Mouse (Mus musculus) intestine, embryonic 16.5 days (tissue): ENCODE measurements around the gene Slc25a31. TPM values are rescaled to one million over a fixed set of nuclear protein-coding genes. Genes with fewer than 3 reads are reported as not detected.

Source experiments
- ATAC-seq: fragments of 200-750 bp; cut with Nextera tagmentation; 2 replicates; pipeline ENCODE4 v1.8.0; 2017; ENCODE audit warnings: moderate TSS enrichment, moderate library complexity
- H3K27ac ChIP-seq: fragments of 300-500 bp; sonication (generic); 2 replicates; pipeline ENCODE4 v1.5.1; 2014; ENCODE audit warnings: mild to moderate bottlenecking, low read length
- H3K27me3 ChIP-seq: fragments of 300-500 bp; sonication (generic); replicated peaks from 2 replicates; pipeline ENCODE4 v1.6.1; 2014; ENCODE audit warnings: low read length, control low read depth, mixed read lengths; ENCODE audit not compliant: control insufficient read depth, insufficient read depth
- H3K36me3 ChIP-seq: fragments of 300-500 bp; sonication (generic); 2 replicates; pipeline ENCODE4 v1.6.1; 2014; ENCODE audit warnings: low read length, control low read depth; ENCODE audit not compliant: control insufficient read depth, insufficient read depth
- H3K4me1 ChIP-seq: fragments of 300-500 bp; sonication (generic); 2 replicates; pipeline ENCODE4 v1.6.1; 2014; ENCODE audit warnings: low read length, control low read depth, mixed read lengths; ENCODE audit not compliant: control insufficient read depth, insufficient read depth
- H3K4me2 ChIP-seq: fragments of 300-500 bp; sonication (generic); 2 replicates; pipeline ENCODE4 v1.6.1; 2014; ENCODE audit warnings: low read depth, low read length, control low read depth
- H3K4me3 ChIP-seq: fragments of 300-500 bp; sonication (generic); 2 replicates; pipeline ENCODE4 v1.5.1; 2014; ENCODE audit warnings: mild to moderate bottlenecking, low read length
- H3K9ac ChIP-seq: fragments of 300-500 bp; sonication (generic); 2 replicates; pipeline ENCODE4 v1.6.1; 2014; ENCODE audit warnings: low read depth, low read length
- H3K9me3 ChIP-seq: fragments of 300-500 bp; sonication (generic); 2 replicates; pipeline ENCODE4 v1.6.1; 2016; ENCODE audit warnings: low read length, control low read depth; ENCODE audit not compliant: control insufficient read depth
- WGBS: fragments of 180-500 bp; shearing (Covaris S2); extraction: QIAGEN DNeasy Blood & Tissue Kit; methylation state at CpG from one replicate; pipeline ENCODE4 v1.1.7; 2014; 5-methylcytosine and 5-hydroxymethylcytosine counted together
- polyA plus RNA-seq: library from polyadenylated mRNA; unstranded; fragments of >200 nt; fragmentation: Nextera tagmentation; extraction: Ambion mirVana; gene quantifications from 2 replicates; pipeline ENCODE4 v1.2.1, GENCODE M21; 2015

Gene Slc25a31
- polyA plus RNA-seq, 1 experiment from 2014 or later, result 0.16 TPM

GRCm38 (mm10) chr3:40682404-40682803 is 26.3 kb upstream of the Slc25a31 start:
- WGBS, result 38% methylated on average over 11 of the region's 11 CpGs
- ATAC-seq, result peak; percentile 44; the same call in 1 of the 2 replicates
- Histone ChIP-seq H3K4me1 (peaks cover 6% of the 10 kb centered on the region; the same call in 1 of the 2 replicates), H3K36me3 (no peaks in the 10 kb centered on the region), H3K9ac (no peak overlapping the region), H3K27ac (0 out of 2 replicates have a peak overlapping the region, but pooled peaks have one; percentile 14), H3K4me2 (no peak overlapping the region), H3K9me3 (no peaks in the 10 kb centered on the region), H3K27me3 (no peaks in the 10 kb centered on the region), H3K4me3 (no peak overlapping the region)

GRCm38 (mm10) chr3:40683171-40683570 is 25.5 kb upstream of the Slc25a31 start:
- ATAC-seq, result no peak
- Histone ChIP-seq H3K9ac (no peak overlapping the region), H3K4me2 (no peak overlapping the region), H3K27me3 (no peaks in the 10 kb centered on the region), H3K36me3 (no peaks in the 10 kb centered on the region), H3K4me3 (no peak overlapping the region), H3K27ac (no peak overlapping the region), H3K4me1 (peaks cover 6% of the 10 kb centered on the region; the same call in 1 of the 2 replicates), H3K9me3 (no peaks in the 10 kb centered on the region)
- WGBS, result 90% methylated on average over 18 of the region's 18 CpGs

GRCm38 (mm10) chr3:40685855-40686515 is 22.7 kb upstream of the Slc25a31 start:
- no peak overlapping the region for H3K4me2 ChIP-seq
- H3K9me3 ChIP-seq, result no peaks in the 10 kb centered on the region
- peak; percentile 63; the same call in 1 of the 2 replicates for ATAC-seq
- no peaks in the 10 kb centered on the region for H3K36me3 ChIP-seq
- peaks cover 6% of the 10 kb centered on the region; the same call in 1 of the 2 replicates for H3K4me1 ChIP-seq
- no peaks in the 10 kb centered on the region for H3K27me3 ChIP-seq
- H3K4me3 ChIP-seq, result no peak overlapping the region
- 15% methylated on average over 3 of the region's 3 CpGs for WGBS
- H3K27ac ChIP-seq, result no peak overlapping the region
- no peak overlapping the region for H3K9ac ChIP-seq

- WGBS, result 59% methylated on average over 9 of the region's 9 CpGs
- peaks cover 6% of the 10 kb centered on the region; the same call in 1 of the 2 replicates for H3K4me1 ChIP-seq
- H3K9me3 ChIP-seq, result no peaks in the 10 kb centered on the region
- no peak overlapping the region for H3K4me2 ChIP-seq
- no peak overlapping the region for H3K27ac ChIP-seq
- no peak overlapping the region for H3K4me3 ChIP-seq
- no peaks in the 10 kb centered on the region for H3K36me3 ChIP-seq
- no peak for ATAC-seq
- no peak overlapping the region for H3K9ac ChIP-seq
- H3K27me3 ChIP-seq, result no peaks in the 10 kb centered on the region
These were observed 21.8 kb upstream of the Slc25a31 start for GRCm38 (mm10) chr3:40686836-40687235.

- peaks cover 6% of the 10 kb centered on the region; the same call in 1 of the 2 replicates for H3K4me1 ChIP-seq
- H3K27ac ChIP-seq, result no peak overlapping the region
- H3K36me3 ChIP-seq, result no peaks in the 10 kb centered on the region
- H3K4me3 ChIP-seq, result no peak overlapping the region
- WGBS, result 84% methylated on average over 3 of the region's 3 CpGs
- ATAC-seq, result no peak
- no peak overlapping the region for H3K4me2 ChIP-seq
- H3K9ac ChIP-seq, result no peak overlapping the region
- no peaks in the 10 kb centered on the region for H3K9me3 ChIP-seq
- no peaks in the 10 kb centered on the region for H3K27me3 ChIP-seq
These were observed 21.1 kb upstream of the Slc25a31 start for GRCm38 (mm10) chr3:40687588-40687987.

GRCm38 (mm10) chr3:40691566-40691965 is 17.1 kb upstream of the Slc25a31 start:
- H3K4me2 ChIP-seq, result no peak overlapping the region
- H3K4me1 ChIP-seq, result no peaks in the 10 kb centered on the region
- no peak overlapping the region for H3K27ac ChIP-seq
- no peaks in the 10 kb centered on the region for H3K27me3 ChIP-seq
- no peak for ATAC-seq
- no peak overlapping the region for H3K4me3 ChIP-seq
- 74% methylated on average over 6 of the region's 6 CpGs for WGBS
- no peaks in the 10 kb centered on the region for H3K9me3 ChIP-seq
- no peak overlapping the region for H3K9ac ChIP-seq
- no peaks in the 10 kb centered on the region for H3K36me3 ChIP-seq

GRCm38 (mm10) chr3:40693435-40693834 is 15.2 kb upstream of the Slc25a31 start:
- no peak for ATAC-seq
- H3K9ac ChIP-seq, result no peak overlapping the region
- H3K4me1 ChIP-seq, result no peaks in the 10 kb centered on the region
- H3K9me3 ChIP-seq, result no peaks in the 10 kb centered on the region
- no peak overlapping the region for H3K4me2 ChIP-seq
- no peak overlapping the region for H3K4me3 ChIP-seq
- H3K27ac ChIP-seq, result no peak overlapping the region
- 85% methylated on average over 10 of the region's 10 CpGs for WGBS
- H3K27me3 ChIP-seq, result no peaks in the 10 kb centered on the region
- H3K36me3 ChIP-seq, result no peaks in the 10 kb centered on the region

- 79% methylated on average over 7 of the region's 7 CpGs for WGBS
- Histone ChIP-seq H3K9me3 (no peaks in the 10 kb centered on the region), H3K4me1 (no peaks in the 10 kb centered on the region), H3K4me2 (no peak overlapping the region), H3K4me3 (no peak overlapping the region), H3K27me3 (no peaks in the 10 kb centered on the region), H3K9ac (no peak overlapping the region), H3K27ac (no peak overlapping the region), H3K36me3 (no peaks in the 10 kb centered on the region)
- ATAC-seq, result no peak
These were observed 14.7 kb upstream of the Slc25a31 start for GRCm38 (mm10) chr3:40693960-40694359.

GRCm38 (mm10) chr3:40694438-40694837 is 14.2 kb upstream of the Slc25a31 start:
- H3K4me3 ChIP-seq, result no peak overlapping the region
- 32% methylated on average over 2 of the region's 2 CpGs for WGBS
- H3K36me3 ChIP-seq, result no peaks in the 10 kb centered on the region
- H3K9ac ChIP-seq, result no peak overlapping the region
- ATAC-seq, result peak; percentile 44; the same call in 1 of the 2 replicates
- no peaks in the 10 kb centered on the region for H3K9me3 ChIP-seq
- H3K27ac ChIP-seq, result no peak overlapping the region
- H3K4me1 ChIP-seq, result no peaks in the 10 kb centered on the region
- H3K4me2 ChIP-seq, result no peak overlapping the region
- H3K27me3 ChIP-seq, result no peaks in the 10 kb centered on the region

GRCm38 (mm10) chr3:40695162-40695561 is 13.5 kb upstream of the Slc25a31 start:
- Histone ChIP-seq H3K27me3 (no peaks in the 10 kb centered on the region), H3K9ac (no peak overlapping the region), H3K27ac (no peak overlapping the region), H3K4me1 (no peaks in the 10 kb centered on the region), H3K4me2 (no peak overlapping the region), H3K36me3 (no peaks in the 10 kb centered on the region), H3K9me3 (no peaks in the 10 kb centered on the region), H3K4me3 (no peak overlapping the region)
- 89% methylated on average over 2 of the region's 2 CpGs for WGBS
- no peak for ATAC-seq
